Mouse (Mus musculus) brain, adult 10 weeks (tissue): ENCODE results near the gene Accs. TPM values are rescaled to one million over a fixed set of nuclear protein-coding genes. Genes with fewer than 3 reads are reported as not detected.

Experiments used
- polyA plus RNA-seq: library from polyadenylated mRNA; stranded (reverse); fragments of 350-450 nt; fragmentation: Illumina TruSeq; extraction: RNeasy Lipid Tissue Mini Kit (QIAGEN cat#74804); gene quantifications from one replicate; pipeline ENCODE4 v1.2.3, GENCODE M21; 2015; ENCODE audit warnings: low read depth, low replicate concordance

Gene Accs
- 5.2 TPM for polyA plus RNA-seq

DNA sequence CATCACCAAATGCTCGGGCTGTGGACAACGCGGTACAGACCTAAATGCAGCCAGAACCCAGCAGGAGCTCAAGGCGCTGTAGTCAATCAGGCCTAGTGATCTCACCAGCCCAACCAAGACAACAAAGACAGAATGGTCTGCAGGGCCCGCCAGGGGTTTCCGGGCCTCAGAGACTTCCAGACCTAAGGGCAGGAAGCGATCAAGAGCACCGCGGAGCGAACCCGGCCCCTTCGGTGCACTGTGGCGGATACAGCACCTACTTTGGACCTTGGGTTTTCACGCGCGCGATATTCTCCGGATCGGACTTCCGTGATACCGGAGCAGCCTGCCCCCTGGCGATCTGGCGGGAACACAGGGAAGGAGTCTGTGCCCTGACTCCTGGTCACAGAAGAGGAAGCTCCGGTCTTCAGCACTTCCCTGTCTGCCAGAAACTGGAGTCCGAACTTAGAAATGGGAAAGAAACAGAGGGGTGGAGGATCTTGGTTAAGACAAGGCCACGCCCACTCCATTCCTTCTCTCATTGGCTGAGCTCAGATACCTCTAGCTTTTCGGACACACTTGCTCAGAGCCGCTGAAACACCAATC lies at the start of gene Accs:
TSS of gene Accs (minus strand) at position 439 of the 585 bp plus-strand sequence.

DNA sequence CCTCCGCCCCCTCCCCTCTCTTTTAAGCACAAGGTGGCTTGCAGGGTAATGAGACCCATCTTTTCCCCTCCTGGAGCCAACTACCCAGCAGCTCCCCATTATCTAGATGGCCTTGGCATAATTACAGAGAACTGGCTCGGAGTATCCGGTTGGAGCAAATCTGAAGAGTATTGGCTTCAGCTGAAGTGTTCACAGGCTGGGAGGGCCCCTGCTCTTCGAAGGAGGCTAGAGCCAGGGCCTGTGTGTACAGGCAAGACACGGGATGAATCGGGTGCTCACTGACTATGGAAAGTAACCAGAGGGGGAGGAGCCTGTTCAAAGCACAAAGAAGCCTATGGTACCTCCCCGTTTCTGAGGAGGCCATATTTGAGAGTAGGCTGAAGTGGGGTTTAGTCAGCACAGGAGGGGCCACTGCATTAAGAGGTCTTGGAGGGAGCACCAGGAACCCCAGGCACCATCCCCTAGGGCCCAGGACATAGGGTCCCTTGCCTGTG lies 19.4 kb upstream of the Accs start, which contains the start of gene Accsl:
TSS of gene Accsl (minus strand) at position 51 of the 494 bp plus-strand sequence.

DNA sequence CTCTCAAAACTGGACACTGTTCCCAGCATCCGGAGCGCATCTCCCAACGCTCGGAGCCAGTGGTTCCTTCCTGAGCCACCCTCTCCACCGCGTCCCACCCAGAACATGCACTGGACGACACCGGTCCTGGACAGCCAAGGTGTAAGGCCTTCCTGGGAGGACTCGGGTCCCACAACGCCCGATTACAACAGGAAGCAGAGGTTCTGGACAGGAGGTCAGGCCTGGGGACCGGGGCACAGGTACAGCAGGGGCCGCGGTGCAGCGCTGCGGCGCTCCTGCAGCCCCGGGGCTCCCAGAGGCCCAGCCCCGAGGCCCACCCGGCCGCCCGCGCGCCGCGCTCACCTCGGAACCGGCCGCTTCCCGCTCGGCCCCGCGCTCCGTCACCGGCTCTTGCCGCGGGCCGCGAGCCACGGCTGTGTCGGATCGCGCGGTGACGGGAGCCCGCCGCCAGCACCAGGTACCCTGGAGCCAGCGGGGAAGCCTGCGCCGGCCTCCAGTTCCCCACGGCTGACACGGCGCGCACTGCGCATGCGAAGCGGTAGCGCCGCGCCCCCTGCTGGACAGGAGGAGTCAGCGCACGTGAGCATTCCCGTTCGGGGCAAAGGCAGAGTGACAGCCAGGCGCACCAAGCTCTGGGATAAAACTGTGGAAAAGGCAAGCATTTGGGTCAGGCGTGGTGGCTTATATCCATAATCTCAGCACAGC lies 27.5 kb downstream of the Accs start, which contains the start of gene Ext2:
TSS of gene Ext2 (minus strand) at position 524 of the 705 bp plus-strand sequence.

Other genes starting within 250 kb of the Accs start
- gene Alx4, start 207.6 kb downstream of the Accs start, polyA plus RNA-seq = 0.59 TPM
- gene Ext2, start 27.4 kb downstream of the Accs start, polyA plus RNA-seq = 28.3 TPM
- gene Accsl, start 19.2 kb upstream of the Accs start, polyA plus RNA-seq = 0.97 TPM
- 23.1 TPM for gene Gm13889, start 107.3 kb upstream of the Accs start, polyA plus RNA-seq
- not detected for gene Gm27027, start 146.4 kb upstream of the Accs start, polyA plus RNA-seq
- gene Alkbh3, start 160.9 kb upstream of the Accs start, polyA plus RNA-seq = 26.4 TPM